Mouse (Mus musculus) hindbrain, embryonic 13.5 days (tissue): Measurements from ENCODE around the gene Fsd1l. TPM values are rescaled to one million over a fixed set of nuclear protein-coding genes. Genes with fewer than 3 reads are reported as not detected.

Source experiments
- polyA plus RNA-seq: library from polyadenylated mRNA; unstranded; fragments of >200 nt; fragmentation: Nextera tagmentation; extraction: Ambion mirVana; gene quantifications from 2 replicates; pipeline ENCODE4 v1.2.1, GENCODE M21; 2015

Fsd1l gene
- polyA plus RNA-seq, 1 experiment from 2014 or later: 42.0 TPM

Other genes with a start within 250 kb of the Fsd1l start
- 8.8 and 9.8 TPM in 2 replicates for gene Slc44a1, start 191.1 kb upstream of the Fsd1l start, polyA plus RNA-seq
- 20.9 and 22.3 TPM in 2 replicates for gene Fktn, start 82.5 kb downstream of the Fsd1l start, polyA plus RNA-seq
- 2.0 and 4.2 TPM in 2 replicates for gene Tal2, start 148.2 kb downstream of the Fsd1l start, polyA plus RNA-seq
- gene Tmem38b, start 194.6 kb downstream of the Fsd1l start, polyA plus RNA-seq: 7.7 and 7.9 TPM in 2 replicates